ENCODE assay signal across 26 mouse cellular contexts in the genomic region with DNA sequence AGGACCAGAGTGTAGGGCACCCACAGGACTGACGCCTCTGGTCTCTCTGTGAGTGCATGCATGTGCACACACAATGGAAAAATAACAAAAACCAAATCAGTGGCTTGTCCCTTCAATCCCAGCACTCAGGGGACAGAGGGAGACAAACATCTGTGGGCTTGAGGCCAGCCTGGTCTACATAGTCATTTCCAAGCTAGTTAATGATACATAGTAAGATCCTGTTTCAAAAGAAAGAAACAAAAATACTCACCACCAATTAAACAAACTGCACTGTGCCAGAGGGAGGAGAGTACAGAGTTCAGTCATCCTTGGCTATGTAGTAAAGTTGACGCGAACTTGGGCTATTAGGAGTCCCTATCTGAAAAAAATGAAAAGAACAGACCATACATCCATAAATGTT. TPM values are rescaled to one million over a fixed set of nuclear protein-coding genes. Genes with fewer than 3 reads are reported as not detected.
DNase-seq lines count a peak whose midpoint lies in the region; ATAC-seq and TF ChIP-seq lines count a peak whose summit lies in the region.
"Had no signal": no experiment of that assay in that cellular context is flagged by ENCODE, and none has a peak within 500 bp of the region (broad histone marks: within the 10 kb centered on the region; RNA-seq: fewer than 3 reads in every experiment).

No protein-coding gene starts in this region.

- no peak for ATAC-seq in liver, embryonic 11.5 days (replicated peaks; ENCODE audit: low FRiP score)
- peak; percentile 84 for ATAC-seq in liver, postnatal 0 days
- ATAC-seq: forebrain, embryonic 13.5 days; hindbrain, postnatal 0 days; intestine, embryonic 15.5 days; lung, postnatal 0 days; midbrain, embryonic 13.5 days; Patski had no signal

- peaks cover 58% of the 10 kb centered on the region for H3K36me3 ChIP-seq in heart, embryonic 10.5 days
- H3K36me3 ChIP-seq in liver, adult 2 months (ENCODE audit: control insufficient read depth, insufficient read depth, low read length) = peaks cover 33% of the 10 kb centered on the region
- H3K36me3 ChIP-seq in liver, embryonic 11.5 days (ENCODE audit: control insufficient read depth, insufficient read depth, low read length) = peaks cover 24% of the 10 kb centered on the region
- H3K36me3 ChIP-seq in liver, postnatal 0 days (replicated peaks; ENCODE audit: insufficient read depth, low read length) = peaks cover 55% of the 10 kb centered on the region

- no peak overlapping the region for H3K4me2 ChIP-seq in liver, embryonic 11.5 days
- no peak overlapping the region for H3K4me2 ChIP-seq in liver, postnatal 0 days (ENCODE audit: low read depth, low read length)
- H3K4me2 ChIP-seq: forebrain, embryonic 13.5 days; heart, embryonic 15.5 days; hindbrain, embryonic 12.5 days; intestine, embryonic 15.5 days; limb, embryonic 12.5 days; midbrain, embryonic 13.5 days; stomach, embryonic 15.5 days had no signal

- H3K4me3 ChIP-seq in heart, embryonic 10.5 days = no peak overlapping the region
- H3K4me3 ChIP-seq in liver, adult 2 months (ENCODE audit: insufficient read depth, low read depth, low read length) = no peak overlapping the region
- H3K4me3 ChIP-seq in liver, embryonic 11.5 days (ENCODE audit: low read depth, low read length) = no peak overlapping the region
- no peak overlapping the region for H3K4me3 ChIP-seq in liver, postnatal 0 days (ENCODE audit: low read depth, low read length)
- H3K4me3 ChIP-seq: forebrain, embryonic 13.5 days; heart, embryonic 15.5 days; hindbrain, embryonic 12.5 days; intestine, embryonic 15.5 days; layer of hippocampus, adult 2 months; left cerebral cortex, adult 2 months; limb, embryonic 12.5 days; midbrain, embryonic 13.5 days; stomach, embryonic 15.5 days had no signal

- H3K4me1 ChIP-seq in heart, embryonic 10.5 days = peaks cover 6% of the 10 kb centered on the region
- peaks cover 18% of the 10 kb centered on the region for H3K4me1 ChIP-seq in liver, adult 2 months (ENCODE audit: control insufficient read depth, insufficient read depth, low read length)
- H3K4me1 ChIP-seq in liver, embryonic 11.5 days (replicated peaks; ENCODE audit: control insufficient read depth, insufficient read depth, low read length) = no peaks in the 10 kb centered on the region
- H3K4me1 ChIP-seq in liver, postnatal 0 days (ENCODE audit: insufficient read depth) = peaks cover 7% of the 10 kb centered on the region
- H3K4me1 ChIP-seq: stomach, embryonic 15.5 days had no signal

- 87% methylated on average over 3 of the region's 3 CpGs for WGBS in heart, embryonic 10.5 days
- WGBS in liver, adult 2 months = 28% methylated on average over 3 of the region's 3 CpGs
- 91% methylated on average over 3 of the region's 3 CpGs for WGBS in liver, embryonic 11.5 days
- 74% methylated on average over 3 of the region's 3 CpGs for WGBS in liver, postnatal 0 days (ENCODE audit: insufficient replicate concordance)

- no peak overlapping the region for H3K27ac ChIP-seq in heart, embryonic 10.5 days
- peak overlapping the region; percentile 75 for H3K27ac ChIP-seq in liver, adult 2 months (replicated peaks; ENCODE audit: insufficient read depth, low read depth, low read length)
- H3K27ac ChIP-seq in liver, embryonic 11.5 days (ENCODE audit: low read depth, low read length) = no peak overlapping the region
- peak overlapping the region; percentile 58 for H3K27ac ChIP-seq in liver, postnatal 0 days (ENCODE audit: low read depth)
- H3K27ac ChIP-seq: forebrain, embryonic 13.5 days; heart, embryonic 15.5 days; hindbrain, embryonic 12.5 days; hindbrain, postnatal 0 days; intestine, embryonic 15.5 days; layer of hippocampus, adult 2 months; left cerebral cortex, adult 2 months; limb, embryonic 12.5 days; macrophage; midbrain, embryonic 13.5 days; stomach, embryonic 15.5 days had no signal

- H3K79me2 ChIP-seq in liver, adult 2 months (ENCODE audit: control insufficient read depth, insufficient read depth, low read length) = no peaks in the 10 kb centered on the region; the same call in 1 of the 2 replicates

- no peak overlapping the region for H3K9ac ChIP-seq in liver, adult 2 months (ENCODE audit: low read depth, low read length)
- no peak overlapping the region for H3K9ac ChIP-seq in liver, embryonic 11.5 days (ENCODE audit: low read depth, low read length)
- H3K9ac ChIP-seq in liver, postnatal 0 days (replicated peaks) = no peak overlapping the region
- H3K9ac ChIP-seq: forebrain, embryonic 13.5 days; heart, embryonic 15.5 days; hindbrain, embryonic 12.5 days; intestine, embryonic 15.5 days; limb, embryonic 12.5 days; midbrain, embryonic 13.5 days; stomach, embryonic 15.5 days had no signal

- no peaks in the 10 kb centered on the region for H3K27me3 ChIP-seq in heart, embryonic 10.5 days (ENCODE audit: insufficient read depth, poor library complexity, severe bottlenecking)
- no peaks in the 10 kb centered on the region for H3K27me3 ChIP-seq in liver, adult 2 months (ENCODE audit: control insufficient read depth, insufficient read depth, low read length)
- no peaks in the 10 kb centered on the region for H3K27me3 ChIP-seq in liver, embryonic 11.5 days (replicated peaks; ENCODE audit: control insufficient read depth, insufficient read depth, low read length)
- no peaks in the 10 kb centered on the region for H3K27me3 ChIP-seq in liver, postnatal 0 days (ENCODE audit: insufficient read depth, low read length)
- H3K27me3 ChIP-seq: forebrain, embryonic 13.5 days; heart, embryonic 15.5 days; hindbrain, embryonic 12.5 days; intestine, embryonic 15.5 days; limb, embryonic 12.5 days; midbrain, embryonic 13.5 days; Patski; stomach, embryonic 15.5 days had no signal

- TF ChIP-seq CTCF in liver, adult 2 months (IDR thresholded peaks at IDR 0.05; ENCODE audit: low read depth, low read length) = no peak
- no peak for TF ChIP-seq CTCF in liver, postnatal 0 days (IDR thresholded peaks at IDR 0.05; ENCODE audit: low read depth)

- TF ChIP-seq EP300 in liver, postnatal 0 days (IDR thresholded peaks at IDR 0.05; ENCODE audit: low read depth) = no peak

- H3K9me3 ChIP-seq in heart, embryonic 10.5 days = no peaks in the 10 kb centered on the region
- H3K9me3 ChIP-seq in liver, embryonic 11.5 days (ENCODE audit: control insufficient read depth, low read length) = no peaks in the 10 kb centered on the region
- H3K9me3 ChIP-seq in liver, postnatal 0 days (ENCODE audit: low read length) = no peaks in the 10 kb centered on the region
- H3K9me3 ChIP-seq: forebrain, embryonic 13.5 days; heart, embryonic 15.5 days; hindbrain, embryonic 12.5 days; intestine, embryonic 15.5 days; limb, embryonic 12.5 days; midbrain, embryonic 13.5 days; stomach, embryonic 15.5 days had no signal

- intact Hi-C loops in heart, postnatal 25 days (cut with DNase I) = no loop called here

- DNase-seq in heart, embryonic 10.5 days (ENCODE audit: low spot score) = peak; percentile 35
- DNase-seq in heart, postnatal 25 days (ENCODE audit: low spot score) = no peak
- DNase-seq in liver, adult 2 months (ENCODE audit: extremely low read depth, low read depth, low spot score) = peak; percentile 98
- no peak for DNase-seq in liver, embryonic 11.5 days (ENCODE audit: low spot score)
- peak; percentile 39 for DNase-seq in kidney, postnatal 14 days
- peak; percentile 25 for DNase-seq in liver, postnatal 0 days
- DNase-seq in frontal cortex, postnatal 36 days (ENCODE audit: low spot score in 2 of 2) = no peak
- no peak for DNase-seq in frontal cortex, postnatal 25 days (ENCODE audit: low spot score in 2 of 2)
- DNase-seq: adrenal gland, postnatal 10 days; cerebellum, adult 8-10 months; cerebellum, postnatal 25 days; heart, postnatal 36 days; lung, adult 18-20 months had no signal

- no peak for TF ChIP-seq POLR2A in liver, adult 2 months (IDR thresholded peaks at IDR 0.05; ENCODE audit: extremely low read depth, insufficient read depth, low read length)

RNA-seq across cellular contexts. Expression of a gene that starts 27.8 kb away (rescaled TPM):
- 24.1 and 26.9 TPM in 2 replicates for polyA plus RNA-seq in heart, embryonic 10.5 days (2016; fragmentation: Nextera tagmentation; extraction: Ambion mirVana)
- 10 to 100 TPM; 12.0 to 16.7 TPM for total RNA-seq in heart, postnatal 25 days (2021)
- 6.6 and 6.8 TPM in 2 replicates for total RNA-seq in liver, adult 2 months (2014; rRNA removed)
- polyA plus RNA-seq in liver, adult 2 months (2012; rRNA removed) = 1.3 TPM in 2 replicates
- 31.6 and 32.5 TPM in 2 replicates for polyA plus RNA-seq in liver, embryonic 11.5 days (2014; fragmentation: Nextera tagmentation; extraction: Ambion mirVana)
- polyA plus RNA-seq in liver, postnatal 0 days (2015; fragmentation: Nextera tagmentation; extraction: Ambion mirVana) = 19.3 and 20.6 TPM in 2 replicates

Comparison
In these comparisons a context has a peak if more than half of its experiments do, and no peak if none do; other contexts are left out.
1. DNase-seq: peak in heart, embryonic 10.5 days (single experiment), liver, adult 2 months (single experiment), kidney, postnatal 14 days (single experiment) and liver, postnatal 0 days (single experiment); none in heart, postnatal 25 days (single experiment), liver, embryonic 11.5 days (single experiment), frontal cortex, postnatal 36 days (0 of 2) and frontal cortex, postnatal 25 days (0 of 2).
2. H3K27ac ChIP-seq: peak in liver, adult 2 months (single experiment) and liver, postnatal 0 days (single experiment); none in heart, embryonic 10.5 days (single experiment) and liver, embryonic 11.5 days (single experiment).